Mouse (Mus musculus) liver, embryonic 15.5 days (tissue): ENCODE results near the gene Ass1. TPM values are rescaled to one million over a fixed set of nuclear protein-coding genes. Genes with fewer than 3 reads are reported as not detected.

Experiments used
- ATAC-seq: fragments of 200-750 bp; cut with Nextera tagmentation; 2 replicates; pipeline ENCODE4 v1.8.0; 2017; ENCODE audit warnings: moderate number of reproducible peaks, mild to moderate bottlenecking, moderate library complexity; ENCODE audit not compliant: insufficient read depth
- H3K27ac ChIP-seq: fragments of 300-500 bp; sonication (generic); replicated peaks from 2 replicates; pipeline ENCODE4 v1.5.1; 2015; ENCODE audit warnings: mild to moderate bottlenecking, inconsistent platforms
- H3K27me3 ChIP-seq: fragments of 300-500 bp; sonication (generic); 2 replicates; pipeline ENCODE4 v1.6.1; 2015; ENCODE audit warnings: mild to moderate bottlenecking, inconsistent platforms
- H3K36me3 ChIP-seq: fragments of 300-500 bp; sonication (generic); replicated peaks from 2 replicates; pipeline ENCODE4 v1.6.1; 2015; ENCODE audit warnings: moderate library complexity, mild to moderate bottlenecking, inconsistent platforms
- H3K4me1 ChIP-seq: fragments of 300-500 bp; sonication (generic); replicated peaks from 2 replicates; pipeline ENCODE4 v1.6.1; 2015; ENCODE audit warnings: inconsistent platforms
- H3K4me2 ChIP-seq: fragments of 300-500 bp; sonication (generic); 2 replicates; pipeline ENCODE4 v1.6.1; 2015; ENCODE audit warnings: moderate library complexity, mild to moderate bottlenecking, inconsistent platforms
- H3K4me3 ChIP-seq: fragments of 300-500 bp; sonication (generic); replicated peaks from 2 replicates; pipeline ENCODE4 v1.5.1; 2015; ENCODE audit warnings: mild to moderate bottlenecking, inconsistent platforms
- H3K9ac ChIP-seq: fragments of 300-500 bp; sonication (generic); 2 replicates; pipeline ENCODE4 v1.6.1; 2015; ENCODE audit warnings: moderate library complexity, mild to moderate bottlenecking, inconsistent platforms
- H3K9me3 ChIP-seq: fragments of 300-500 bp; sonication (generic); replicated peaks from 2 replicates; pipeline ENCODE4 v1.6.1; 2016; ENCODE audit warnings: inconsistent platforms
- WGBS: fragments of 180-500 bp; shearing (Covaris S2); methylation state at CpG from one replicate; pipeline ENCODE4 v1.1.7; 2015; ENCODE audit warnings: mixed read lengths; ENCODE audit not compliant: insufficient replicate concordance; 5-methylcytosine and 5-hydroxymethylcytosine counted together
- polyA plus RNA-seq: library from polyadenylated mRNA; unstranded; fragments of >200 nt; fragmentation: Nextera tagmentation; extraction: Ambion mirVana; gene quantifications from 2 replicates; pipeline ENCODE4 v1.2.1, GENCODE M21; 2015

Gene Ass1
- polyA plus RNA-seq, 1 experiment from 2014 or later: 232 TPM

GRCm38 (mm10) chr2:31490556-31490955 lies 20.5 kb downstream of the Ass1 start:
- Histone ChIP-seq H3K4me1 (no peaks in the 10 kb centered on the region), H3K27ac (no peak overlapping the region), H3K27me3 (no peaks in the 10 kb centered on the region), H3K4me3 (no peak overlapping the region), H3K4me2 (no peak overlapping the region), H3K9ac (no peak overlapping the region), H3K36me3 (peaks cover 36% of the 10 kb centered on the region), H3K9me3 (no peaks in the 10 kb centered on the region)
- 48% methylated on average over 2 of the region's 2 CpGs for WGBS
- ATAC-seq: no peak

- Histone ChIP-seq H3K4me3 (no peak overlapping the region), H3K27me3 (no peaks in the 10 kb centered on the region), H3K4me1 (no peaks in the 10 kb centered on the region), H3K27ac (no peak overlapping the region), H3K4me2 (no peak overlapping the region), H3K36me3 (peaks cover 21% of the 10 kb centered on the region), H3K9me3 (no peaks in the 10 kb centered on the region), H3K9ac (no peak overlapping the region)
- no peak for ATAC-seq
- 79% methylated on average over 8 of the region's 8 CpGs for WGBS
Measured at GRCm38 (mm10) chr2:31492308-31492707, 22.3 kb downstream of the Ass1 start.

GRCm38 (mm10) chr2:31493243-31493642 lies 23.2 kb downstream of the Ass1 start:
- Histone ChIP-seq H3K4me2 (no peak overlapping the region), H3K27me3 (no peaks in the 10 kb centered on the region), H3K9me3 (no peaks in the 10 kb centered on the region), H3K9ac (no peak overlapping the region), H3K36me3 (peaks cover 27% of the 10 kb centered on the region), H3K4me1 (no peaks in the 10 kb centered on the region), H3K4me3 (no peak overlapping the region), H3K27ac (no peak overlapping the region)
- ATAC-seq: no peak
- 77% methylated on average over 11 of the region's 11 CpGs for WGBS

GRCm38 (mm10) chr2:31494315-31494714 lies 24.3 kb downstream of the Ass1 start:
- no peak for ATAC-seq
- Histone ChIP-seq H3K27ac (no peak overlapping the region), H3K36me3 (peaks cover 32% of the 10 kb centered on the region), H3K4me1 (no peaks in the 10 kb centered on the region), H3K4me3 (no peak overlapping the region), H3K9ac (no peak overlapping the region), H3K9me3 (no peaks in the 10 kb centered on the region), H3K27me3 (no peaks in the 10 kb centered on the region), H3K4me2 (no peak overlapping the region)
- WGBS: 65% methylated on average over 5 of the region's 5 CpGs

- 74% methylated on average over 13 of the region's 13 CpGs for WGBS
- H3K36me3 ChIP-seq: peaks cover 33% of the 10 kb centered on the region
- H3K4me1 ChIP-seq: no peaks in the 10 kb centered on the region
- H3K4me3 ChIP-seq: no peak overlapping the region
- no peak overlapping the region for H3K9ac ChIP-seq
- no peak overlapping the region for H3K4me2 ChIP-seq
- no peaks in the 10 kb centered on the region for H3K27me3 ChIP-seq
- H3K9me3 ChIP-seq: no peaks in the 10 kb centered on the region
- ATAC-seq: no peak
- H3K27ac ChIP-seq: no peak overlapping the region
Measured at GRCm38 (mm10) chr2:31495046-31495476, 25.1 kb downstream of the Ass1 start.

GRCm38 (mm10) chr2:31496141-31496540 lies 26.1 kb downstream of the Ass1 start:
- Histone ChIP-seq H3K27ac (no peak overlapping the region), H3K27me3 (no peaks in the 10 kb centered on the region), H3K4me2 (no peak overlapping the region), H3K4me1 (no peaks in the 10 kb centered on the region), H3K36me3 (peaks cover 34% of the 10 kb centered on the region), H3K9me3 (no peaks in the 10 kb centered on the region), H3K9ac (no peak overlapping the region), H3K4me3 (no peak overlapping the region)
- ATAC-seq: no peak
- WGBS: 35% methylated on average over 1 of the region's 1 CpGs

- Histone ChIP-seq H3K4me1 (no peaks in the 10 kb centered on the region), H3K4me2 (no peak overlapping the region), H3K36me3 (peaks cover 29% of the 10 kb centered on the region), H3K27ac (no peak overlapping the region), H3K9ac (no peak overlapping the region), H3K9me3 (no peaks in the 10 kb centered on the region), H3K27me3 (no peaks in the 10 kb centered on the region), H3K4me3 (no peak overlapping the region)
- no peak for ATAC-seq
- WGBS: 65% methylated on average over 7 of the region's 7 CpGs
Measured at GRCm38 (mm10) chr2:31497113-31497512, 27.1 kb downstream of the Ass1 start.

- Histone ChIP-seq H3K4me1 (no peaks in the 10 kb centered on the region), H3K36me3 (peaks cover 27% of the 10 kb centered on the region), H3K4me3 (no peak overlapping the region), H3K27me3 (no peaks in the 10 kb centered on the region), H3K9ac (no peak overlapping the region), H3K27ac (no peak overlapping the region), H3K9me3 (no peaks in the 10 kb centered on the region), H3K4me2 (no peak overlapping the region)
- no peak for ATAC-seq
- WGBS: 78% methylated on average over 19 of the region's 19 CpGs
Measured at GRCm38 (mm10) chr2:31497635-31498034, 27.6 kb downstream of the Ass1 start.

GRCm38 (mm10) chr2:31499327-31500291 lies 29.6 kb downstream of the Ass1 start:
- ATAC-seq: no peak; the same call in 1 of the 2 replicates
- H3K36me3 ChIP-seq: peaks cover 27% of the 10 kb centered on the region
- no peak overlapping the region for H3K4me2 ChIP-seq

GRCm38 (mm10) chr2:31500292-31501204 lies 30.5 kb downstream of the Ass1 start:
- H3K36me3 ChIP-seq: peaks cover 27% of the 10 kb centered on the region
- 83% methylated on average over 24 of the region's 24 CpGs for WGBS
- no peaks in the 10 kb centered on the region for H3K4me1 ChIP-seq
- H3K4me2 ChIP-seq: no peak overlapping the region
- H3K9ac ChIP-seq: no peak overlapping the region
- H3K27me3 ChIP-seq: no peaks in the 10 kb centered on the region
- no peaks in the 10 kb centered on the region for H3K9me3 ChIP-seq
- no peak overlapping the region for H3K27ac ChIP-seq
- no peak for ATAC-seq
- H3K4me3 ChIP-seq: no peak overlapping the region

More at GRCm38 (mm10) chr2:31499327-31500291, 29.6 kb downstream of the Ass1 start:
- Histone ChIP-seq H3K9ac (no peak overlapping the region), H3K4me1 (no peaks in the 10 kb centered on the region), H3K27me3 (no peaks in the 10 kb centered on the region), H3K27ac (no peak overlapping the region), H3K9me3 (no peaks in the 10 kb centered on the region), H3K4me3 (no peak overlapping the region)
- WGBS: 71% methylated on average over 21 of the region's 21 CpGs
